Mouse (Mus musculus): Measurements from ENCODE around the gene Cgn.
"Not testable (repeated sequence)": the region's sequence is repeated elsewhere in the genome, so short reads cannot be mapped to it uniquely, and the experiment has no call there.

DNA sequence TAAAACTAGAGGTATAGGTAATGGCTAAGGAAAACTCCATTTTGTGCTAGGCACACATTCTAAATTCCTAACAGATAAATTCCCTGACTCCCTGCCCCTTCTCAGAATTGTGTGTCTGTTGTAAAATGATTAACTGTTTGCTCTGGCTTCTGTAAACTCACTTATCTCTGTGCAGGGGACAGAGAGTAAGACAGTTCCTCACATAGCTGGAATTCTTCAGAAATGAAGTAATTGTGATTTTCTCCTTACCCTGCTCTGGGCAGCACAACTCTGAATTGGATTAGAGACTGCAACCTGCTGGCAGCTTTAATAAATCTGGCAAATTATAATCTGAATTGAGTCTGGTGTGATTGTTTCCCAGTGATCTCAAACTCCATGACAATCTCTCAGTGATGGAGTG is 75.7 kb downstream of the Cgn start:
- TF ChIP-seq POLR2A (IDR thresholded peaks at IDR 0.05; ENCODE audit: insufficient read depth, low read depth, low read length); CTCF (IDR thresholded peaks at IDR 0.05); EP300 (IDR thresholded peaks at IDR 0.05; ENCODE audit: insufficient read depth, low read depth, low read length): not testable (repeated sequence)

All from heart, adult 2 months (tissue).